Mouse (Mus musculus) left cerebral cortex, adult 11 months (tissue): ENCODE measurements at regions not wholly inside any gene's neighbourhood (a gene's known extent, or its start where the extent isn't known, plus 50 kb on each side); places are given as distances from the start of the nearest gene placed in this dataset.
A peak's percentile ranks its signal among the peaks of the same experiment; 100 is the strongest.

Source experiments
- DNase-seq: peaks from one replicate; pipeline ENCODE4 v3.0.0; 2022; ENCODE audit warnings: low spot score

DNA sequence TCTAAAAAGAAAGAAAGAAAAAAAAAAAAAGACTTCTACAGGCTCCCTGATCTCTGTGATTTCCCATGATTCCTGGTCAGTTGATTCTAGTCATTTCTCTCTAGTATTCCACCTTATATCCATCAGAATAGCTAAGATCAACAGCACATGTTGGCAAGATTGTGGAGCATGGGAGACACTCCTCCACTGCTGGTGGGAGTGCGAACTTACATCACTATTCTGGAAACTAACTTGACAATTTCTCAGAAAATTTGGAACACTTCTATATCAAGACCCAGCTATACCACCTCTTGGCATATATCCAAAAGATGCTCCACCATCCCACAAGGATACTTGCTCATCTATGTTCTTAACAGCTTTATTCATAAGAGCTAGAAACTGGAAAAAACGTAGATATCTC lies 3266.0 kb upstream of the Lrrc6 start:
- DNase-seq: peak; percentile 19

DNA sequence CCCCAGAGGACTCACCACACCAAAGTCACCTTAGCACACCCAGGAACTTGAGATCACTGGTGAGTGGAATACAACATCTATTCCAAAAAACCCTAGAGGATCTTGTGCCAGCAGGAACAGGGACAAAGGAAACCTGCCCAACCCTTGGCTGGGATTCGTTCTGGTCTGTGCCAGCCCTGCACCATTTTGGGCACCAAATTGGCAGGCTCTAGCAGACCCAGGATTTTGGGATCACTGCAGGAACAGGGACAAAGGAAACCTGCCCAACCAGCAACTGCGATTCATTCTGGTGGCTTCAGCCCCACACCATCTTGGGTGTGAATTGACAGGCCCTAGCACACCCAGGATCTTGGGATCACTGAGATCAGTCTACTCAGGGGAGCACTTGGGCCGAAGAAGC lies 3251.9 kb upstream of the Lrrc6 start:
- no peak for DNase-seq

DNA sequence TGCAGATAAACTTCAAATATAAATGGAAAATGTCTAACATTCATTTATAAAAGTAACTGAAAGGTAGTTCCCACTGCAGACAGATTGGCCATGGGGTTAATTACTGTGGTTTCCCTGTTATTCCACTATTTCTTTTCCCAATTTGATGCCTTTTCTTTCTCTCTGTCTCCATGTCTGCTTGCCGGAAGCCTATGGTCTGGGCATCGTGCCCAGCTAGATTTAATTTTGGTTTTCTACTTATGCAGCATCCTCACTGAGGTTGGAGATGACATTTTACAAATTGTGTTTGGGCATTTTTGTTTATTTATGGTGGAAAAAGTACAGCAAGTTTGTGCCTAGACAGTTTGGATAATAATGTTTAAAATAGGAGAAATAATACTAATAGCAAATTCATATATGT lies 3214.0 kb upstream of the Lrrc6 start:
- peak; percentile 35 for DNase-seq

DNA sequence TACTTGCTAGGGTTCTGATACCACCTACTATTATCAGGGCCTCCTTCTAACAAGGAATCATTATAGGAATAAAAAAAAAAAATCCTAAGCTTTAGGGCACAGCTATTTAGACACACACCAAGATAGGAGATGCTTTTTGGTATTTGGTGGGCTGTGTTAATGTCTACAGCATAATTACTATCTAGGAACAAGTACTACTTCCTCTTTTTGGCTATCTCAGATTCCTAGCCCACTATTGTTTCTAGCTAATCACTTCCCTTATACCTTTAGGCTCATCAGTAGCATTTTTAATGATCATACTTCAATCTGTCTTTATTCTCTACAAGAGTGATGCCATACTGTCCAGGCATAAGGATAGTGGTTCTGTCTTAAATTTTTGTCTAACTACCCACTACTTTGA lies 3213.2 kb upstream of the Lrrc6 start:
- DNase-seq: no peak

DNA sequence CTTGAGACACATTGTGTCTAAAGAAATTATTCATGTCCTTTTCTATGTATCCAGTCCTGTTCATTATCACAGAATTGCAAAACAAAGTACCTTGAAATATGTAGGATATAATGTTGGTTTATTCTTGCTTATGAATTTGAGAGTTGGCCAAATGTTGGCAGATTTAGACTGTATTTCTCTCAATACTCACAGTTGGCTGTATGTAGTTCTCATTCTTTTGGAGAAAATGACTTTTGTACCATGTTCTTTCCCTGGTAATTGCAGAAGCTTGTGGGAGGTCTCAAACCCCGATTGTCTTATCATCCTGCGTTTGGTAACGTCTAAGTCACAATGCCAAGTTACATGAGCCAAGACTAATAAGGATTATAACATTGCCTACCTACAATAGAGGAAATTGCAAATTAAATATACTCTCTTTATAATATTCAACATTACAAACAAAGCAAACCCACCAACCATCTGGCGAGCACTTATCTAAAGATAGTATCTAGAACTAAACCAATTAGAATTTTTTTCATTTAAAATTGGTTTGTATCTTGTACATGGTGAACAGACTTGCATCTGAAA lies 3195.0 kb upstream of the Lrrc6 start:
- peak; percentile 28 for DNase-seq

DNA sequence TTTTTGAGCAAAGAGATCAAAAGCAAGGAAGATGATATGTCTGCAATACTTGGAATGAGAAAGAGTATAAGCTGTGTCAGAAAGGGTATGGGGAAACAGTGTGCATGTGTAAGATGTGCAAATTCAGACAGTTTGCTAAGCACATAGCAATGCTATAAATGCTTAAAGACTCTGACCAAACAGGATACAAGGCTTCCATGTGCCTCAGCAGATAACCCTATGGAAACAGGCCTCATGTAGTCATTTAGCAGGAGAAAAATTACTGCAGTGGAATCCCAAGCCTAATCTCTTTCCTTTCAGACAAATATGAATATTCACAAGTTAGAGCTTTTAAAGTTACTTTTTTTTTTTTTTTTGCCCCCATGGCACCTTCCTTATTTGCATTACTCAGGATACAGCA lies 3189.8 kb upstream of the Lrrc6 start:
- DNase-seq: no peak
